ENCODE assay signal across 12 mouse cellular contexts in genomic region chr1:75749665-75750221, GRCm38 (mm10).
A peak's percentile ranks its signal among the peaks of the same experiment; 100 is the strongest.
DNase-seq lines count a peak whose midpoint lies in the region; ATAC-seq and TF ChIP-seq lines count a peak whose summit lies in the region.
"Had no signal": no experiment of that assay in that cellular context is flagged by ENCODE, and none has a peak within 500 bp of the region (broad histone marks: within the 10 kb centered on the region; RNA-seq: fewer than 3 reads in every experiment).

No protein-coding gene starts in this region.

- H3K9ac ChIP-seq in midbrain, embryonic 15.5 days: no peak overlapping the region
- H3K9ac ChIP-seq: lung, embryonic 14.5 days had no signal

- peak; percentile 4 for DNase-seq in left cerebral cortex, postnatal 4 days
- no peak for DNase-seq in left cerebral cortex, adult 2 months (ENCODE audit: extremely low spot score in 1 of 2, low spot score in 2 of 2)
- no peak for DNase-seq in forebrain, embryonic 10.5 days (ENCODE audit: extremely low spot score, low spot score)
- peak; percentile 29 for DNase-seq in layer of hippocampus, adult 9-11 months
- DNase-seq in kidney, postnatal 25 days: no peak
- no peak for DNase-seq in spleen, adult 18-20 months
- DNase-seq: adrenal gland, postnatal 25 days; heart, postnatal 10 days; kidney, postnatal 14 days; lung, embryonic 14.5 days had no signal

- no peak for TF ChIP-seq CTCF in left cerebral cortex, adult 2 months (IDR thresholded peaks at IDR 0.05)

- 44% methylated on average over 10 of the region's 10 CpGs for WGBS in forebrain, embryonic 10.5 days
- 25% methylated on average over 10 of the region's 10 CpGs for WGBS in midbrain, embryonic 15.5 days

- no peaks in the 10 kb centered on the region for H3K36me3 ChIP-seq in forebrain, embryonic 10.5 days (replicated peaks)
- no peaks in the 10 kb centered on the region for H3K36me3 ChIP-seq in midbrain, embryonic 15.5 days (replicated peaks)

- H3K4me3 ChIP-seq in left cerebral cortex, adult 2 months: no peak overlapping the region
- no peak overlapping the region for H3K4me3 ChIP-seq in forebrain, embryonic 10.5 days
- H3K4me3 ChIP-seq in midbrain, embryonic 15.5 days: no peak overlapping the region

- ATAC-seq in midbrain, embryonic 15.5 days (replicated peaks): 0 out of 2 replicates have a peak, but pooled peaks have one; percentile 30
- no peak for ATAC-seq in megakaryocyte, adult 5-6 weeks (ENCODE audit: poor library complexity, severe bottlenecking)

- H3K4me2 ChIP-seq in midbrain, embryonic 15.5 days: no peak overlapping the region
- H3K4me2 ChIP-seq: lung, embryonic 14.5 days had no signal

- intact Hi-C loops in left cerebral cortex, postnatal 4 days (cut with DNase I): no loop called here
- intact Hi-C loops in left cerebral cortex, adult 2 months (cut with DNase I): loop anchor here (5.0 kb wide), 1 partner anchor 92 kb away; no protein-coding TSS in a partner anchor

- H3K27me3 ChIP-seq in forebrain, embryonic 10.5 days (ENCODE audit: poor library complexity, severe bottlenecking): no peaks in the 10 kb centered on the region
- no peaks in the 10 kb centered on the region for H3K27me3 ChIP-seq in midbrain, embryonic 15.5 days (replicated peaks)

- H3K9me3 ChIP-seq in forebrain, embryonic 10.5 days: peaks cover 3% of the 10 kb centered on the region; the same call in 1 of the 2 replicates
- 0 out of 2 replicates have a peak, but pooled peaks cover 3% of the 10 kb centered on the region for H3K9me3 ChIP-seq in midbrain, embryonic 15.5 days

- H3K4me1 ChIP-seq in forebrain, embryonic 10.5 days: peaks cover 16% of the 10 kb centered on the region
- peaks cover 5% of the 10 kb centered on the region; the same call in 1 of the 2 replicates for H3K4me1 ChIP-seq in midbrain, embryonic 15.5 days

- H3K27ac ChIP-seq in left cerebral cortex, adult 2 months: no peak overlapping the region
- peak overlapping the region; percentile 79 for H3K27ac ChIP-seq in forebrain, embryonic 10.5 days
- H3K27ac ChIP-seq in midbrain, embryonic 15.5 days: no peak overlapping the region

Comparison
In these comparisons a context has a peak if more than half of its experiments do, and no peak if none do; other contexts are left out.
1. DNase-seq: peak in left cerebral cortex, postnatal 4 days (single experiment) and layer of hippocampus, adult 9-11 months (single experiment); none in left cerebral cortex, adult 2 months (0 of 2), forebrain, embryonic 10.5 days (single experiment), kidney, postnatal 25 days (0 of 2) and spleen, adult 18-20 months (0 of 2).